Mouse (Mus musculus) layer of hippocampus, postnatal 14 days (tissue): ENCODE measurements around the gene Lhpp. TPM values are rescaled to one million over a fixed set of nuclear protein-coding genes. Genes with fewer than 3 reads are reported as not detected.

Experiments used
- DNase-seq, 2 experiments: peaks; one replicate each; pipeline ENCODE4 v3.0.0; 2021 to 2022; ENCODE audit warnings: low spot score in 2 of 2, mixed read lengths in 1 of 2
- total RNA-seq, 2 experiments: library from RNA; stranded (reverse); gene quantifications; 2 replicates each; pipeline ENCODE4 v1.2.3; 2021

Gene Lhpp
- total RNA-seq, 2 experiments from 2014 or later: 30.5 to 31.2 TPM

- no peak for DNase-seq
These were observed 93.3 kb downstream of the Lhpp start for GRCm38 (mm10) chr7:132703515-132704309.

DNA sequence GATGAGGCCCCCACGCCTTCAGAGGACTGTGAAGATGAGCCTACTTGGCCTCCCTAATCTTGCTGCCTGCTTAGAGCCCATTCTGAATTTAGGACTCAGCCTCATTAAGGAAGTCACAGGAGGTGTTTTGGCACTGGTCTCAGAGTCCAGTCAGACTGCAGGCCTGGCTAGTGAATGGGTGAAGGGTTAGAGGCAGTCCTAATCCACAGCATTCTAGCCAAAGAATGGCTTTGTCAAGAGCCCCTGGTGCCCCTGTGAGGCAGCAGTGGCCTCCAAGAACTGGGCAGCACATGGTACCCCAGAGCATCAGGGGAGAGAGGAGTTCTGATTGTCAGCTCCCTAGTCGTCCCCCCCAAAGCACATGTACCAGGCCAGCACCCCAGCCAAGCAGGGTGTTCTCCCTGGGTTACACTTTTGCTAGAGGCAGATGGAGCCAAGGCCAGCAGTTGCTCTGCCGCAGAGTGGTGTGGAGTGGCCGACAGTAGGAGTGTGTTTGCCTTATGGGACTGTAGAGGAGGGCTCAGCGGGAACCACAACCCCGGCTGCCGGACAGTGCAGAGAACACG lies 94.0 kb downstream of the Lhpp start:
- no peak for DNase-seq

DNA sequence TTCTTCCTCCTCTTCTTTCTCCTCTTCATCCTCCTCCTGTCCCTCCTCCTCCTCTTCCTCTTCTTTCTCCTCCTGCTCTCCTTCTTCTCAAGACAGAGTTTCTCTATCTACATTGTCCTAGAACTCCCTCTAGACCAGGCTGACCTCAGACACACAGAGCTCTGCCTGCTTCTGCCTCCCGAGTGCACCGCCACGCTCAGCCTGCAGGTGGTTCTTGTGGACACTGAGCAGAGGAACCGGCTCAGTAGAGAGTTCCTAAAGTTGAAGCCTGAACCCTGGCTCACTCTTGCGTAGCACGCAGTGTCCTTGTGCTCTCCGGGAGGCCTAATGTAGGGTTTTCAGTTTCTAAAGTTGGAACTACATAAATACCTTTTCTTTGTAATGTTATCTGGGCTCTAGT lies 94.7 kb downstream of the Lhpp start:
- DNase-seq: no peak

DNA sequence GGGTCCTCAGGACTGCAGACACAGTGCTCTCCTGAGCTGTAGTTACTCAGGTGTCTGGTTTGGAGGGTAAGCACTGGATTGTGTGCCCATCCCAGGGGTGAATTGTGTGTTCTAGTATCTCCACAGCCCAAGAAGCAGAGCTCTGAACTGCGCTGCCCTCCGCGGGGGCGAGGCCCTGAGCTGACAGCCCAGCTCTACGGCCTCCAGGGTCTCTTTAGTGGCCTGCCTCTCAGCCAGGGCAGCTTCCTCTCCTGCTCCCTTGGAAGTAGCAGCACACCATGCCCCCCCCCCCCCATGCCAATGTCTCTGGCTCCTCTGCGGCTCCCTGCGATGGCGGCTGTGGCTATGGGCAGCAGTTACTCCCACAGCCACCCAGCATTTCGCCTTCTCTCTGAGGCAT lies 101.1 kb downstream of the Lhpp start:
- no peak for DNase-seq

- DNase-seq: no peak
These were observed 101.7 kb downstream of the Lhpp start for GRCm38 (mm10) chr7:132712044-132712708.

- no peak for DNase-seq
These were observed 102.5 kb downstream of the Lhpp start for GRCm38 (mm10) chr7:132712956-132713355.

GRCm38 (mm10) chr7:132713483-132714126 lies 103.2 kb downstream of the Lhpp start:
- DNase-seq: peak in 1 of 2 experiments; percentile 57

- DNase-seq: peak in 1 of 2 experiments; percentile 82
These were observed 103.9 kb downstream of the Lhpp start for GRCm38 (mm10) chr7:132714236-132714923.

GRCm38 (mm10) chr7:132715259-132715658 lies 104.8 kb downstream of the Lhpp start:
- no peak for DNase-seq

DNA sequence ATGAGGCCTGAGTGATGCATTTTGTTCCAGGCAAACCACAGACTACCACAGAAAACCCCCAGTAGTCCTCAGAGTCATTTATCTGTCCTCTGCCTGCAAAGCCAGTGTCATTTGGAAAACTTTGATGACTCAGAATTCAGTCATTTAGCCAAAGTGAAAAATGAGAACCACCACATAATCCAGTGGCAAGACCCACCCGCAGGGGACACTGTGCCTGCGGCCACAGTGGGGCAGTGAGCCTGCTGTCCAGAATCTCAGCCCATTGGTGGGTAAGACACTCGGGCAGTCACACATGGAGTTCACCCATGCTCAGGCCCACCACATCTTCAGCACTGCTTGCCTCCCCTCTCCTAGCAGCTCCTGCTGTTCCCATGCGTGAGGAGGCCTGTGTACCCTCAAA lies 109.1 kb downstream of the Lhpp start:
- DNase-seq: no peak

DNA sequence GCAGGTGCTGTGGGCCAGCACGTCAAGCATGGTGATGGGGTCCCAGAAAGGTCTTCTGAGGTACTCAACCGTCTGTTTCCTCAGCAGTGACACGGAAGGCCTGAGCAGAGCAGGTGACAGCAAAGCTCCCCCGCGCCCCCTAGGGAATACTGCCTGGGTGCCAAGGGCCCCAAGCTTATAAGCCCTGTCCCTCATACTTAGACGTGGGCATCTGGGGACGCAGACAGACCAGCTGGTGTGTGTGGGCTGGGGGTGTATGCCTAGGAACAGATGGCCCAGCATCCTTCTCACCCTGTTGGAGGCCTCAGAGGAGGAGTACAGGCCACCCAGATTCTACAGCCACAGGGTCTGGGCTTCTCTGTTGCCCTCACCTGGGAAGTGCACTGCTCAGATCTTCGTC lies 110.1 kb downstream of the Lhpp start:
- DNase-seq: peak in 1 of 2 experiments; percentile 57

DNA sequence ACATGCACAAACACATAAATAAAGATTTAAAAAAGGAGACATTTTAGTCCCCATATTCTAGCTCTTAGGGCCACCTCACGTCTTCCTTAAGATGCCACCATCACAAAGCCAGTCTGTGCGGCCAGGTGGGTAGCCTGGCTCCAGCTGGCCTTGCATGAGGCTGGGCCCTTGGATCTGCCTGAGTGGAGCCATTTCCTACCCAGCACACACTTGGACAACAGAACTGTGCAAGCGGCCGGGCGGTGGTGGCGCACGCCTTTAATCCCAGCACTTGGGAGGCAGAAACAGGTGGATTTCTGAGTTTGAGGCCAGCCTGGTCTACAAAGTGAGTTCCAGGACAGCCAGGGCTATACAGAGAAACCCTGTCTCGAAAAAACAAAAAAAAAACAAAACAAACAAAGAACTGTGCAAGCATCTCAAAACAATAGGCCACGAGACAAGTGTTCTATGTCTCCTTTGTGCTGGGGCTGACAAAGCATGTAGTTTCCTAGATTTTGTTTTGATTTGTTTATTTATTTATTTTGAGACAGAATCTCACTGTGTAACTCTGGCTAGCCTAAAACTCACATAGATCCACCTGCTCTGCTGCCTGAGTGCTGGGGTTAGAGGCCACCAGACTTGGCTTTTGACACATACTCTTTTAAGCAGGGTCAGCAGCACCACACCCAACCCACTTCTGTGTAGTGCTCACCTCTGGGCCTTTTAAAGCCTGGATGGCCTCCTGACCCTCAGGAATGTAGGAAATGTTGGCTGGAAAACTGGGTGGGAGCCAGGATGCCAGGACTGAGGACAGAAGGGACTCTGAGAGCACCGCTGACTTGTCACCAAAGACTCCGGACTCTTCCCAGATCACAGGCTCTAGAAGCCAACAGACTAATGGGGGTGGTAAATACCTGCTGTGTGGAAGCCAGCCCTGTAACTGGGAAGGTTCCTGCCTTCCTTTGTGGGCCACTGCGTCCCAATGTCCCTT lies 112.2 kb downstream of the Lhpp start:
- no peak for DNase-seq

DNA sequence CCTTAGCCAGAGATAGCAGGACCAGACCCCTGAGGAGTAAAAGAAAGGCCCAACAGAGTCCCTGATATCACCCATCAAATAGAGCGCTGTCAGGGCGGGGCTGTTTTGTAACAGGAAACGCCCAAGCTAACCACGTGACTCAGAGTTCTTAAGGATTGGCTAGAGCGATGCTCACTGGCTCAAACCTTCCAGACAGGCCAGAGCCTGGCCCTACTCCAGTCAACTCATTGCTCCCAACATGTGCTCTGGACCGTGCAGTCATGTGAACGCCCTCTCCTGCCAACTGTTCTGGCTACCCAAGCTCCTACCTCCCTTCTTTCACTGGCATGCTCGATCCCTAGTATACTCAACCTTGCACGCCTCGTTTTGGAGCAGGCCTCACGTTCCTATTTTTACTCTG lies 113.5 kb downstream of the Lhpp start:
- no peak for DNase-seq

- DNase-seq: no peak
These were observed 114.1 kb downstream of the Lhpp start for GRCm38 (mm10) chr7:132724501-132725062.

- no peak for DNase-seq
These were observed 115.8 kb downstream of the Lhpp start for GRCm38 (mm10) chr7:132726106-132726861.

DNA sequence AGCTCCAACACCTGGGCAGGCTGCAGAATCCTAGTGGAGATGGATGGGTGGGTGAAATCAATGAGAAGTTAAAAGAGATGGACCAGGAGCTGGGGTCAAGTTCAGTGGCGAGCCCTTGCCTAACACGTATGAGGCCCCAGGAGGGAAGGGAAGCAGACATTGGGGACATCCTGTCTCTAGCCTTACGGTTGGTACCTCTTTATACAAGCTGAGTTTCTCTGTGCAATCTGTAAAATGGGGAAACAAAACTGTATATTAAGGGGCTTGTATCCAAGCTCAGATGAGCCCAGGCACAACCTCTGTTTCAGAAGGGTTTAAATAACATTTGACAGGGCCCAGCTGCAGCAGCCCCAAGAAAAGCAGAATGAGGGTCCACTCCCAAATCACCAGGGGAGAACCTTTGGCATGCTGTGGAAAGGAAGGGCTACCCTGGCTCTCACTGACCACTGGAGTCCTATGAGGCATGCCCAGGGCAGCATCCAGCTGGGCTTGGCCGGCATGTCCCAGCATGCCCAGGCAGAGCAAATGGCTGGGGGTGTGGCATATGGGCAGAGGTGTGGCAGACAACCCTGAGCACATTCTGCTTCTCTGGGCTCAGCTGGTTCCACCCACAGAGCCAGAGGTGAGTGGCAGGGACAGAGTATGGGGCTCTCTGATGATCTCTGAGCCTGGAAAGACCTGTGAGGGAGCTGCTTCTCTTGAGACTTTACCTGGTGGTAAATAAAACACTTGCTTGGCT lies 118.8 kb downstream of the Lhpp start:
- no peak for DNase-seq

GRCm38 (mm10) chr7:132730510-132730909 lies 120.1 kb downstream of the Lhpp start:
- no peak for DNase-seq

DNA sequence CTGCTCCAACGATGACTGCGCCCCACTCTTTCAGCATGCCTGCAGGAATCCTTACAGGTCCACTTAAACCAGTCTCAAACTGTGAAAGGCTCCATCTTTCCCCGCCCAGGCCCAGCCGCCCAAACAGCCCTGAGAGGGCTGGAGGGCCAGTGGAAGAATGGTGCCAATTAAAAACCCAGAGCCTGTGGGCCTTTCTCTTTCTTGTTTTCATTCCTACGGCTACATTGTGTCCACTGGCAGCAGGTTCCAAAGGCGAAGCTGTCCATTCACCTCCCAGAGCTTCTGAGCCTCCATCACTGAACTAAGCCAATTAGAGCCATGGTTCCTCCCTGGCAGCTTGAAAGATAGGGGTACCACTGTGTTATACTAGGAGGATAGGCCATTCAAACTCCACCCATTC lies 121.1 kb downstream of the Lhpp start:
- DNase-seq: no peak
